In the genomic region with DNA sequence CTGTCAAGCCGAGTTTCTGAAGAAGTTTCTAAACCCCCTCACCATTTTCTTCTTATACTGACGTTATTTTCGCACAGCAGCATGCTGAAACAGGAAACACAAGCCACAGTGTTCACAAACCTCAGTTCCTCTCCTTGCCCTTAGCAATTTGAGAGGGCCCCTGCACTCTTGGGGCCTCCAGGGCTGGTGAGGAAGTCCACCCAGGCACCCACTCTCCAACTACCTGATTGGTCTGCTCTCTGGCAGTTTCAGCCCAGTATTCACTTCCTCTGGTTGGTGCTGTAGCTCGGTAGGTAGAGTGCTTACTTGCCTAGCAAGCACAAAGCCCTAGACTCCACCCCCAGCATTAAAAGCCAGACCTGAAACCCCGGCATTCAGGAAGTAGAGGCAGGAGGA, we compare ENCODE assay signal across 10 mouse cellular contexts. TPM values are rescaled to one million over a fixed set of nuclear protein-coding genes. Genes with fewer than 3 reads are reported as not detected.
DNase-seq lines count a peak whose midpoint lies in the region; ATAC-seq and TF ChIP-seq lines count a peak whose summit lies in the region.
"Had no signal": no experiment of that assay in that cellular context is flagged by ENCODE, and none has a peak within 500 bp of the region (broad histone marks: within the 10 kb centered on the region; RNA-seq: fewer than 3 reads in every experiment).

A gene (minus strand): TSS at position 321 of the 396 bp plus-strand sequence.

- H3K4me2 ChIP-seq in forebrain, postnatal 0 days (ENCODE audit: low read depth): no peak within 1 kb of the TSS
- H3K4me2 ChIP-seq: embryonic facial prominence, embryonic 13.5 days; stomach, embryonic 15.5 days had no signal

- H3K4me1 ChIP-seq in liver, adult 2 months (ENCODE audit: control insufficient read depth, insufficient read depth, low read length): peaks cover 10% of the 10 kb centered on the region
- H3K4me1 ChIP-seq in forebrain, postnatal 0 days (ENCODE audit: insufficient read depth): no peaks in the 10 kb centered on the region
- H3K4me1 ChIP-seq: stomach, embryonic 15.5 days had no signal

- H3K9me3 ChIP-seq in forebrain, postnatal 0 days (ENCODE audit: low read length): no peaks in the 10 kb centered on the region
- H3K9me3 ChIP-seq: embryonic facial prominence, embryonic 13.5 days; stomach, embryonic 15.5 days had no signal

- peak; percentile 20 to 34 for DNase-seq in adrenal gland, adult (ENCODE audit: inconsistent age in 2 of 2, low spot score in 1 of 2)
- DNase-seq in adrenal gland, postnatal 4 days (ENCODE audit: low spot score in 2 of 2): no peak
- DNase-seq in CD4-positive, CD25-positive, alpha-beta regulatory T cell, adult 2 months (ENCODE audit: low read depth, low spot score): peak; percentile 90
- peak; percentile 34 for DNase-seq in liver, adult 2 months (ENCODE audit: extremely low read depth, low read depth, low spot score)
- peak; percentile 91 for DNase-seq in naive thymus-derived CD4-positive, alpha-beta T cell, adult 2 months (ENCODE audit: low read depth)
- DNase-seq in forebrain, postnatal 0 days: no peak
- no peak for DNase-seq in left cerebral cortex, adult 8-10 months (ENCODE audit: low spot score in 2 of 2)
- DNase-seq in cerebellum, postnatal 10 days: no peak

- no peak for ATAC-seq in forebrain, postnatal 0 days

- H3K79me2 ChIP-seq in liver, adult 2 months (ENCODE audit: control insufficient read depth, insufficient read depth, low read length): no peaks in the 10 kb centered on the region

- H3K27ac ChIP-seq in liver, adult 2 months (replicated peaks; ENCODE audit: insufficient read depth, low read depth, low read length): peak within 1 kb of the TSS; percentile 14; the same call in 1 of the 2 replicates
- no peak within 1 kb of the TSS for H3K27ac ChIP-seq in forebrain, postnatal 0 days (ENCODE audit: low read depth, low read length)
- H3K27ac ChIP-seq: embryonic facial prominence, embryonic 13.5 days; stomach, embryonic 15.5 days had no signal

- no peaks in the 10 kb centered on the region for H3K36me3 ChIP-seq in liver, adult 2 months (ENCODE audit: control insufficient read depth, insufficient read depth, low read length)
- no peaks in the 10 kb centered on the region for H3K36me3 ChIP-seq in forebrain, postnatal 0 days (ENCODE audit: insufficient read depth)
- H3K36me3 ChIP-seq: embryonic facial prominence, embryonic 13.5 days; stomach, embryonic 15.5 days had no signal

- no peaks in the 10 kb centered on the region for H3K27me3 ChIP-seq in liver, adult 2 months (ENCODE audit: control insufficient read depth, insufficient read depth, low read length)
- no peaks in the 10 kb centered on the region for H3K27me3 ChIP-seq in forebrain, postnatal 0 days (ENCODE audit: insufficient read depth, low read length)
- H3K27me3 ChIP-seq: embryonic facial prominence, embryonic 13.5 days; stomach, embryonic 15.5 days had no signal

- no peak for TF ChIP-seq POLR2A in liver, adult 2 months (IDR thresholded peaks at IDR 0.05; ENCODE audit: extremely low read depth, insufficient read depth, low read length)

- no peak within 1 kb of the TSS for H3K9ac ChIP-seq in liver, adult 2 months (ENCODE audit: low read depth, low read length)
- no peak within 1 kb of the TSS for H3K9ac ChIP-seq in forebrain, postnatal 0 days
- H3K9ac ChIP-seq: embryonic facial prominence, embryonic 13.5 days; stomach, embryonic 15.5 days had no signal

- WGBS in liver, adult 2 months: 76% methylated on average over 5 of the region's 5 CpGs
- 74% methylated on average over 5 of the region's 5 CpGs for WGBS in forebrain, postnatal 0 days

- H3K4me3 ChIP-seq in liver, adult 2 months (ENCODE audit: insufficient read depth, low read depth, low read length): peak within 1 kb of the TSS; percentile 15; the same call in 1 of the 2 replicates
- no peak within 1 kb of the TSS for H3K4me3 ChIP-seq in forebrain, postnatal 0 days (ENCODE audit: low read depth, low read length)
- H3K4me3 ChIP-seq: embryonic facial prominence, embryonic 13.5 days; stomach, embryonic 15.5 days had no signal

- no peak for TF ChIP-seq CTCF in liver, adult 2 months (IDR thresholded peaks at IDR 0.05; ENCODE audit: low read depth, low read length)
- no peak for TF ChIP-seq CTCF in forebrain, postnatal 0 days (IDR thresholded peaks at IDR 0.05; ENCODE audit: low read depth)

RNA-seq across cellular contexts. Expression of the gene that starts here (rescaled TPM):
- total RNA-seq in adrenal gland, postnatal 4 days (2021): 1 to 10 TPM; 3.5 to 7.7 TPM
- 0.65 and 0.67 TPM in 2 replicates for total RNA-seq in liver, adult 2 months (2014; rRNA removed)
- polyA plus RNA-seq in liver, adult 2 months (2012; rRNA removed): 0.21 and 0.88 TPM in 2 replicates
- 0.69 and 1.8 TPM in 2 replicates for total RNA-seq in forebrain, postnatal 0 days (2014; rRNA removed)
- polyA plus RNA-seq in forebrain, postnatal 0 days (2015; fragmentation: Nextera tagmentation; extraction: Ambion mirVana): 1.6 and 2.1 TPM in 2 replicates
- total RNA-seq in left cerebral cortex, adult 8-10 months (2022): 1 to 10 TPM; 1.4 to 6.0 (median 2.1) TPM

Comparison
In these comparisons a context has a peak if more than half of its experiments do, and no peak if none do; other contexts are left out.
1. DNase-seq: peak in adrenal gland, adult (2 of 2), CD4-positive, CD25-positive, alpha-beta regulatory T cell, adult 2 months (single experiment) and naive thymus-derived CD4-positive, alpha-beta T cell, adult 2 months (single experiment); none in adrenal gland, postnatal 4 days (0 of 2), forebrain, postnatal 0 days (single experiment), left cerebral cortex, adult 8-10 months (0 of 2) and cerebellum, postnatal 10 days (0 of 2).
2. Peak in DNase-seq, H3K4me3 ChIP-seq and H3K27ac ChIP-seq in liver, adult 2 months; RNA of the gene not detected or under 1 TPM.